Mouse (Mus musculus): ENCODE results near the gene Faim. TPM values are rescaled to one million over a fixed set of nuclear protein-coding genes. Genes with fewer than 3 reads are reported as not detected.

The Faim gene
- total and polyA plus RNA-seq, 3 experiments = 35.7 to 83.5 (median 52.4) TPM

GRCm38 (mm10) chr9:98976081-98976480 lies 10.1 kb upstream of the Faim start:
- Histone ChIP-seq H3K9me3 (replicated peaks; ENCODE audit: low read length) (no peaks in the 10 kb centered on the region), H3K27me3 (replicated peaks) (peaks cover 17% of the 10 kb centered on the region), H3K4me1 (ENCODE audit: control insufficient read depth in 1 of 2, insufficient read depth in 2 of 2) (peaks cover 0 to 5% of the 10 kb centered on the region in 2 experiments; a peak in 1 of 4 replicates), H3K4me3 (replicated peaks in 1 of 3; ENCODE audit: low read depth in 2 of 3, low read length in 2 of 3, poor library complexity in 1 of 3) (no peak overlapping the region), H3K9ac (ENCODE audit: insufficient read depth, low read depth) (no peak overlapping the region), H3K79me2 (replicated peaks; ENCODE audit: control insufficient read depth, extremely low read depth, insufficient read depth, poor library complexity, severe bottlenecking) (no peaks in the 10 kb centered on the region), H3K36me3 (replicated peaks in 1 of 2; ENCODE audit: control insufficient read depth in 1 of 2, insufficient read depth in 1 of 2, low read length in 1 of 2) (no peaks in the 10 kb centered on the region), H3K4me2 (ENCODE audit: insufficient read depth, low read depth, poor library complexity, severe bottlenecking) (no peak overlapping the region), H3K27ac (ENCODE audit: insufficient read depth, low read depth) (no peak overlapping the region)
- no peak for DNase-seq (ENCODE audit: extremely low read depth)
- in situ Hi-C loops (cut with MboI; ENCODE audit: low pct_ligation_motif_present, low pct_unique_long_range_greater_than_20kb, low sequenced_read_pairs) = no loop called here
- dilution Hi-C loops (cut with MboI; ENCODE audit: extremely low pct_ligation_motif_present, extremely low pct_unique_long_range_greater_than_20kb, low sequenced_read_pairs) = no loop called here
- no peak for TF ChIP-seq MXI1 (IDR thresholded peaks at IDR 0.05; ENCODE audit: low read depth, low read length)
- TF ChIP-seq CHD1 (IDR thresholded peaks at IDR 0.05; ENCODE audit: low read depth, low read length) = no peak
- TF ChIP-seq HCFC1 (IDR thresholded peaks at IDR 0.05; ENCODE audit: low read depth, low read length) = no peak
- TF ChIP-seq MAZ (IDR thresholded peaks at IDR 0.05; ENCODE audit: low read depth, low read length) = no peak
- no peak for TF ChIP-seq MYC (IDR thresholded peaks at IDR 0.05; ENCODE audit: low read depth, low read length)
- no peak for TF ChIP-seq USF2 (conservative IDR thresholded peaks at IDR 0.05; ENCODE audit: low read depth, low read length)
- no peak for TF ChIP-seq KAT2A (IDR thresholded peaks at IDR 0.05; ENCODE audit: insufficient replicate concordance, low read length)
- no peak for TF ChIP-seq ELF1 (IDR thresholded peaks at IDR 0.05; ENCODE audit: low read depth, low read length)
- TF ChIP-seq MAFK (IDR thresholded peaks at IDR 0.05; ENCODE audit: insufficient replicate concordance, low read length) = no peak
- no peak for TF ChIP-seq JUND (conservative IDR thresholded peaks at IDR 0.05; ENCODE audit: low read depth, low read length)
- TF ChIP-seq POLR2A (IDR thresholded peaks at IDR 0.05; ENCODE audit: low read depth, low read length) = no peak
- TF ChIP-seq TBP (conservative IDR thresholded peaks at IDR 0.05; ENCODE audit: low read depth, low read length) = no peak
- TF ChIP-seq BHLHE40 (IDR thresholded peaks at IDR 0.05; ENCODE audit: low read depth, low read length) = no peak
- no peak for TF ChIP-seq NRF1 (IDR thresholded peaks at IDR 0.05; ENCODE audit: low read depth, low read length)
- TF ChIP-seq CHD2 (IDR thresholded peaks at IDR 0.05; ENCODE audit: low read length) = no peak

GRCm38 (mm10) chr9:98976520-98976919 lies 9.7 kb upstream of the Faim start:
- Histone ChIP-seq H3K4me3 (replicated peaks in 1 of 3; ENCODE audit: low read depth in 2 of 3, low read length in 2 of 3, poor library complexity in 1 of 3) (no peak overlapping the region), H3K9me3 (replicated peaks; ENCODE audit: low read length) (no peaks in the 10 kb centered on the region)
- in situ Hi-C loops (cut with MboI; ENCODE audit: low pct_ligation_motif_present, low pct_unique_long_range_greater_than_20kb, low sequenced_read_pairs) = no loop called here

More at GRCm38 (mm10) chr9:98976520-98976919, 9.7 kb upstream of the Faim start:
- Histone ChIP-seq H3K9ac (ENCODE audit: insufficient read depth, low read depth) (no peak overlapping the region), H3K4me2 (ENCODE audit: insufficient read depth, low read depth, poor library complexity, severe bottlenecking) (no peak overlapping the region), H3K4me1 (ENCODE audit: control insufficient read depth in 1 of 2, insufficient read depth in 2 of 2) (peaks cover 0 to 5% of the 10 kb centered on the region in 2 experiments; a peak in 1 of 4 replicates), H3K27me3 (replicated peaks) (peaks cover 17% of the 10 kb centered on the region), H3K36me3 (replicated peaks in 1 of 2; ENCODE audit: control insufficient read depth in 1 of 2, insufficient read depth in 1 of 2, low read length in 1 of 2) (no peaks in the 10 kb centered on the region), H3K27ac (ENCODE audit: insufficient read depth, low read depth) (no peak overlapping the region), H3K79me2 (replicated peaks; ENCODE audit: control insufficient read depth, extremely low read depth, insufficient read depth, poor library complexity, severe bottlenecking) (no peaks in the 10 kb centered on the region)
- DNase-seq (ENCODE audit: extremely low read depth) = peak; percentile 28
- TF ChIP-seq SMC3 (IDR thresholded peaks at IDR 0.05; ENCODE audit: low read depth, low read length) (peak; percentile 61), ZC3H11A (IDR thresholded peaks at IDR 0.05; ENCODE audit: low read depth, low read length) (no peak), MXI1 (IDR thresholded peaks at IDR 0.05; ENCODE audit: low read depth, low read length) (no peak), RAD21 (IDR thresholded peaks at IDR 0.05; ENCODE audit: low read depth, low read length) (peak; percentile 76), HCFC1 (IDR thresholded peaks at IDR 0.05; ENCODE audit: low read depth, low read length) (no peak), JUN (IDR thresholded peaks at IDR 0.05; ENCODE audit: insufficient read depth, low read depth, low read length) (no peak), CTCF (conservative IDR thresholded peaks at IDR 0.05 in 1 of 2, IDR thresholded peaks at IDR 0.05 in 1 of 2; ENCODE audit: low read depth in 2 of 2, low read length in 2 of 2) (peak; percentile 42 to 76; a peak in 3 of 4 replicates)
- dilution Hi-C loops (cut with MboI; ENCODE audit: extremely low pct_ligation_motif_present, extremely low pct_unique_long_range_greater_than_20kb, low sequenced_read_pairs) = no loop called here
